Mouse (Mus musculus): ENCODE measurements around the gene Tnfaip2. TPM values are rescaled to one million over a fixed set of nuclear protein-coding genes. Genes with fewer than 3 reads are reported as not detected.

Gene Tnfaip2
- polyA plus RNA-seq, 1 experiment from 2014 or later, result 0.79 TPM

- H3K27me3 ChIP-seq (ENCODE audit: control insufficient read depth, insufficient read depth, low read length), result peaks cover 45% of the 10 kb centered on the region
- 69% methylated on average over 4 of the region's 5 CpGs for WGBS
- no peaks in the 10 kb centered on the region for H3K9me3 ChIP-seq (ENCODE audit: control insufficient read depth, low read length)
- DNase-seq (ENCODE audit: low spot score) (no peak), ATAC-seq (ENCODE audit: low FRiP score) (no peak)
- no peaks in the 10 kb centered on the region for H3K36me3 ChIP-seq (replicated peaks; ENCODE audit: control insufficient read depth, insufficient read depth)
- peaks cover 31% of the 10 kb centered on the region; the same call in 1 of the 2 replicates for H3K4me1 ChIP-seq (replicated peaks; ENCODE audit: control insufficient read depth, insufficient read depth, low read length)
- H3K4me3 ChIP-seq (replicated peaks; ENCODE audit: low read length), result no peak overlapping the region
- H3K4me2 ChIP-seq (replicated peaks), result no peak overlapping the region
- H3K9ac ChIP-seq, result no peak overlapping the region
- no peak overlapping the region for H3K27ac ChIP-seq
Measured at GRCm38 (mm10) chr12:111432751-111433331, 9.4 kb upstream of the Tnfaip2 start.

DNA sequence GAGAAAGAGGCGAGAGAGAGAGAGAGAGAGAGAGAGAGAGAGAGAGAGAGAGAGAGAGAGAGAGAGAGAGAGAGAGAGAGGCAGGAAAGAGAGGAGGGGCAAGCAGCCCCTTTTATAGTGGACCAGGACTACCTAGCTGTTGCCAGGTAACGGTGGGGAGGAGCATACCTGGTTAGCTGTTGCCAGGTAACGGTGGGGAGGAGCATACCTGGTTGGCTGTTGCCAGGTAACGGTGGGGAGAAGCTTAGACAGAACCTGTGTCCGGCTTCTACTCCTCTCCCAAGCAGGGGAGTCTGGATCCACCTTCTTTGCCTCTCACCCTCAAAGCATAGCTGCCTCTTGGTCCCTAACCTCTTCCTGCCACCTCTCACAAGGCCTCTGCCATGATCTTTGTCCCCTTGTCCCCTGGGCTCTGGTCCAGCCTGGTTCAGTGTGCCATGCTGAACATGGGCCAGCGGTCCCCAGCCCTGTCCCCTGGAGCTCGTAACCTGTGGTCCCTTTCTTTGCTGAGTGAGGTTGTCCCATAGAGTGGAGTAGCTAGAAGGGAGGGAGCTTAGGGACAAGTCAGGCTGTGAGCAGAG, 8.0 kb upstream of the Tnfaip2 start:
- peaks cover 21% of the 10 kb centered on the region; the same call in 1 of the 2 replicates for H3K4me1 ChIP-seq (replicated peaks; ENCODE audit: control insufficient read depth, insufficient read depth, low read length)
- H3K4me3 ChIP-seq (replicated peaks; ENCODE audit: low read length), result no peak overlapping the region
- H3K27me3 ChIP-seq (ENCODE audit: control insufficient read depth, insufficient read depth, low read length), result peaks cover 32% of the 10 kb centered on the region
- no peaks in the 10 kb centered on the region for H3K36me3 ChIP-seq (replicated peaks; ENCODE audit: control insufficient read depth, insufficient read depth)
- WGBS, result 24% methylated on average over 6 of the region's 7 CpGs
- no peaks in the 10 kb centered on the region for H3K9me3 ChIP-seq (ENCODE audit: control insufficient read depth, low read length)
- H3K27ac ChIP-seq, result peak overlapping the region; percentile 67; the same call in 1 of the 2 replicates
- peak; percentile 55 for DNase-seq (ENCODE audit: low spot score)
- 0 out of 2 replicates have a peak overlapping the region, but pooled peaks have one; percentile 21 for H3K4me2 ChIP-seq (replicated peaks)
- peak; percentile 80 for ATAC-seq (ENCODE audit: low FRiP score)
- no peak overlapping the region for H3K9ac ChIP-seq

- Histone ChIP-seq H3K27ac (peak overlapping the region; percentile 67; the same call in 1 of the 2 replicates), H3K36me3 (replicated peaks; ENCODE audit: control insufficient read depth, insufficient read depth) (no peaks in the 10 kb centered on the region), H3K4me1 (replicated peaks; ENCODE audit: control insufficient read depth, insufficient read depth, low read length) (peaks cover 15% of the 10 kb centered on the region; the same call in 1 of the 2 replicates), H3K4me2 (replicated peaks) (no peak overlapping the region), H3K9me3 (ENCODE audit: control insufficient read depth, low read length) (no peaks in the 10 kb centered on the region), H3K4me3 (replicated peaks; ENCODE audit: low read length) (no peak overlapping the region), H3K27me3 (ENCODE audit: control insufficient read depth, insufficient read depth, low read length) (peaks cover 29% of the 10 kb centered on the region), H3K9ac (no peak overlapping the region)
- no peak for ATAC-seq (ENCODE audit: low FRiP score)
- DNase-seq (ENCODE audit: low spot score), result no peak
- WGBS, result 43% methylated on average over 8 of the region's 8 CpGs
Measured at GRCm38 (mm10) chr12:111434745-111435327, 7.4 kb upstream of the Tnfaip2 start.

DNA sequence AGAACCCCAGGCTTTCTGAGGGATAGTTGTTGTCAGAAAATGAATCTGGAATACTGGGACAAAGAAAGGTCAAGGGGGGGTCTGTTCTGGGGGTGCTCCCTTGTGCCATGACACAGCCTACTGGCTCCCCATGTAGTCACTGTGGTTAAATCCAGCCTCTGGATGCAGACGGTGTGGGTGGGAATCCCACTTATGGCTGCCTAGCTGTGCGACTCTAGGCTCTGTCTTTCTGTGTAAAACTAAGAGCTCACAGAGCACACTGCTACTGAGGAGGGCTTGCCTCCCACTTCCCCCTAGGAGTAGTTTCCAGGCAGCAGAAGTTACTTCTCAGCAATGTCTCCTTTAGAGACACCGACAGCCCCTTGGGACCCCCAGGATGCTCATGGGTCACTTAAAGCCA, 6.1 kb upstream of the Tnfaip2 start:
- Histone ChIP-seq H3K9me3 (ENCODE audit: control insufficient read depth, low read length) (no peaks in the 10 kb centered on the region), H3K9ac (no peak overlapping the region), H3K4me2 (replicated peaks) (no peak overlapping the region), H3K4me3 (replicated peaks; ENCODE audit: low read length) (no peak overlapping the region), H3K27me3 (ENCODE audit: control insufficient read depth, insufficient read depth, low read length) (peaks cover 16% of the 10 kb centered on the region), H3K36me3 (replicated peaks; ENCODE audit: control insufficient read depth, insufficient read depth) (no peaks in the 10 kb centered on the region), H3K4me1 (replicated peaks; ENCODE audit: control insufficient read depth, insufficient read depth, low read length) (peaks cover 12% of the 10 kb centered on the region; the same call in 1 of the 2 replicates), H3K27ac (no peak overlapping the region)
- 89% methylated on average over 3 of the region's 3 CpGs for WGBS
- no peak for ATAC-seq (ENCODE audit: low FRiP score)
- no peak for DNase-seq (ENCODE audit: low spot score)

DNA sequence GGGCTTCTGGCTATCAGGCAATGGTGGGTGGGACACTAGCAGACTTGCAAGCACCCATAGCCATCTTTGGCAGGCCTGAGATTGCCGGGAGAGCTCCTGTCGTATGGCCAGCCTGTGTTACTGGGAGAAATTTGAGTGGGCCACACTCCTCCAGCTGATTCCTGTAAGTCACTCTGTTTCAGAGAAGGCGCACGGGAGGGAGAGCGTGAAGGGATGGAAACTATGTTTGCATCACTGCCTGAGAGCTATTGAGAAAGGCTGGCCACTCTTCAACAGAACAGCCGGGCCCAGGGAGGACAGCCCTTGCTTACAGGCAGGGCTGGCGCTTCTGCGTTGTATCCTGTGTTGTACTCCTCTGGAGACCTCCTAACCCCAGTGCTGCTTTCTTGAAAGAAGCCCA, 5.6 kb upstream of the Tnfaip2 start:
- H3K9me3 ChIP-seq (ENCODE audit: control insufficient read depth, low read length), result no peaks in the 10 kb centered on the region
- no peak overlapping the region for H3K27ac ChIP-seq
- ATAC-seq (ENCODE audit: low FRiP score) (no peak), DNase-seq (ENCODE audit: low spot score) (no peak)
- 75% methylated on average over 8 of the region's 8 CpGs for WGBS
- no peak overlapping the region for H3K4me3 ChIP-seq (replicated peaks; ENCODE audit: low read length)
- no peaks in the 10 kb centered on the region for H3K36me3 ChIP-seq (replicated peaks; ENCODE audit: control insufficient read depth, insufficient read depth)
- H3K9ac ChIP-seq, result no peak overlapping the region
- H3K4me2 ChIP-seq (replicated peaks), result no peak overlapping the region
- peaks cover 15% of the 10 kb centered on the region for H3K27me3 ChIP-seq (ENCODE audit: control insufficient read depth, insufficient read depth, low read length)
- H3K4me1 ChIP-seq (replicated peaks; ENCODE audit: control insufficient read depth, insufficient read depth, low read length), result peaks cover 12% of the 10 kb centered on the region; the same call in 1 of the 2 replicates

DNA sequence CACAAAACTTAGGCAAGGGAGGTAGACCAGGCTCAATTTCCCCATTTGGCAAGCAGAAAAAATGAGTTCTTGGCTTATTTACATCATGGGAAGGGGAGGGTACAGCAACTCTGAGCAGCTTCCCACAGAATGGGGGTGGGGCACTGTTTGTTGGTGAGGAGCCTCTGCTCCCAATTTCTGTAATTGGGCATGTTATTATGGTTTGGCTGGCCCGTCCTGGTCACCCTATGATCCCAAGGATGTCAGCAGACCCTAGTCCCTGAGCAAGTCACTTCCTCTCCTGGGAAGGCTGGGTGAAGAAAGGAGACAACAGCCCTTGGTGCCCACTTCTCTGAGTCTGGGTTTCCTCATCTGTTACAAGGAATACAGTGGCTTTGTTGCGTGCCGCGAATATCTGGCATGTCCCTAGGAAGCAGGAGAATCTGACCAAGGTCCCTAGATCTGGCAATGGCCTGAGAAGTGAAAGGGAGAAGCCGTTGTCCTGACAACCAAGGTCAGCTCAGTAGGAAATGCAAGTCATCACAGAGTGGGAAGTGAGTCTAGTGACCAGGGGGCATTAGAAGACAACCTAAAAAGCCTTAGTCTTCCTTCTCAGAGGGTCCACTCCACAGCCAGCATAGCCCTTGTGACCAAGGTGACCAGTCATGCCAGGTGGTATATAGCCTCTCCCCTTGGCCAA, 4.9 kb upstream of the Tnfaip2 start:
- ATAC-seq (ENCODE audit: low FRiP score) (no peak), DNase-seq (ENCODE audit: low spot score) (no peak)
- H3K4me2 ChIP-seq (replicated peaks), result no peak overlapping the region
- H3K9me3 ChIP-seq (ENCODE audit: control insufficient read depth, low read length), result no peaks in the 10 kb centered on the region
- H3K27me3 ChIP-seq (ENCODE audit: control insufficient read depth, insufficient read depth, low read length), result peaks cover 20% of the 10 kb centered on the region
- H3K27ac ChIP-seq, result no peak overlapping the region
- peaks cover 12% of the 10 kb centered on the region; the same call in 1 of the 2 replicates for H3K4me1 ChIP-seq (replicated peaks; ENCODE audit: control insufficient read depth, insufficient read depth, low read length)
- H3K9ac ChIP-seq, result no peak overlapping the region
- H3K4me3 ChIP-seq (replicated peaks; ENCODE audit: low read length), result no peak overlapping the region
- H3K36me3 ChIP-seq (replicated peaks; ENCODE audit: control insufficient read depth, insufficient read depth), result no peaks in the 10 kb centered on the region
- 80% methylated on average over 5 of the region's 5 CpGs for WGBS

GRCm38 (mm10) chr12:111438850-111439249, 3.4 kb upstream of the Tnfaip2 start:
- WGBS, result 87% methylated on average over 6 of the region's 6 CpGs
- Histone ChIP-seq H3K4me1 (replicated peaks; ENCODE audit: control insufficient read depth, insufficient read depth, low read length) (peaks cover 12% of the 10 kb centered on the region), H3K27ac (no peak overlapping the region), H3K9me3 (ENCODE audit: control insufficient read depth, low read length) (no peaks in the 10 kb centered on the region), H3K36me3 (replicated peaks; ENCODE audit: control insufficient read depth, insufficient read depth) (no peaks in the 10 kb centered on the region), H3K9ac (no peak overlapping the region), H3K4me2 (replicated peaks) (no peak overlapping the region), H3K4me3 (replicated peaks; ENCODE audit: low read length) (no peak overlapping the region), H3K27me3 (ENCODE audit: control insufficient read depth, insufficient read depth, low read length) (peaks cover 28% of the 10 kb centered on the region)
- no peak for DNase-seq (ENCODE audit: low spot score)
- ATAC-seq (ENCODE audit: low FRiP score), result no peak

DNA sequence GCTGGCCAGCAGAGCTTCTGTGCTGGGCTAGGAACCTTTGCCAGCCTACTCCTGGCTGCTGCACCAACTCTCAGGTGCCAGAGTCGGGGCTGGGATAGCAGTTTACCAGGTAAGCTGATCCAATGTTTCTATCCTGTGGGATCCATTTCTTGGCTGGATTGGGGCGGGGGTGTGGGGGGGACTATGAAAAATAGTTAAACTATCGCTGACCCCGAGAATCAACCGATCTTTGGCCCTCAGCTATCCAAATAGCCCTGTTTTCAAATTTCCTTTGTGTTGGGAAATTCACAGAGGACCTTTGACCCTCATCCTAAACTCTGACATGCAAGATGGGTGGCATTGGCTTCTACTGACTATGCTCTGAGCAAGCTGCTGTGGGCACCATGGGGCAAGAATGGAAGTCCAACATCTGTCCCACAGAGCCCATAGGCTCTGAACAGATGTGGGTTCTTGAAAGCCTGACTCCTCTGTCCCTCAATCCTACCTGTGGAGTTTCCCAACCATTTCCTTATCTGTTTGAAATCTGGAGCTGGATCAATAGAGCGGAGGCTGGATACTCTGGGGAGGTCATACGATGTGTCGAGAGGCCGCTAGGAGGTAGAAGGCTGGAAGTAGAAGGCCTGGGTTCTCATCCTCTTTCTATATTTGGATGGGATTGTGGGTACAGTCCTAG, 1.4 kb upstream of the Tnfaip2 start:
- DNase-seq (ENCODE audit: low spot score) (no peak), ATAC-seq (ENCODE audit: low FRiP score) (no peak)
- no peak overlapping the region for H3K4me3 ChIP-seq (replicated peaks; ENCODE audit: low read length)
- no peak overlapping the region for H3K9ac ChIP-seq
- peaks cover 3% of the 10 kb centered on the region for H3K4me1 ChIP-seq (replicated peaks; ENCODE audit: control insufficient read depth, insufficient read depth, low read length)
- no peak overlapping the region for H3K27ac ChIP-seq
- WGBS, result 94% methylated on average over 9 of the region's 9 CpGs
- no peaks in the 10 kb centered on the region for H3K9me3 ChIP-seq (ENCODE audit: control insufficient read depth, low read length)
- H3K4me2 ChIP-seq (replicated peaks), result no peak overlapping the region
- H3K27me3 ChIP-seq (ENCODE audit: control insufficient read depth, insufficient read depth, low read length), result peaks cover 45% of the 10 kb centered on the region
- H3K36me3 ChIP-seq (replicated peaks; ENCODE audit: control insufficient read depth, insufficient read depth), result no peaks in the 10 kb centered on the region

DNA sequence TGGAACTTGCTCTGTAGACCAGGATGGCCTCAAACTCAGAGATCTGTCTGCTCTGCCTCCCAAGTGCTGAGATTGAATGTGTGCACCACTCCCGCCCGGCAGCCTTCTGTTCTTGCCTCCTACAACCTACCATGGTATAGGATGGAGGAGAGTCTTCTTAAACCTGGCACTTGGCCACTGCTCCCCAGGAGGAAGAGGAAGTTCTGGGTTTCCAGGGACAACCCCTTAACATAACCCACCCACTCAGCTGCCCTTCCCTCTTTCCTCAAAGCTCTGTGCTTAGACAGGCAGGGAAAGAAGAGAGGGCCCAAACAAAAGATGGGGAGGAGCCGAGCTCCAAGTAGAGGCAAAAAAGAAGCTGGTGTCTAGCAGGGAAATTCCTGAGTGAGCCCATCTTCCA, 746 bp upstream of the Tnfaip2 start:
- no peak overlapping the region for H3K9ac ChIP-seq
- peaks cover 52% of the 10 kb centered on the region for H3K27me3 ChIP-seq (ENCODE audit: control insufficient read depth, insufficient read depth, low read length)
- H3K4me2 ChIP-seq (replicated peaks), result no peak overlapping the region
- H3K27ac ChIP-seq, result no peak overlapping the region
- H3K9me3 ChIP-seq (ENCODE audit: control insufficient read depth, low read length), result no peaks in the 10 kb centered on the region
- no peaks in the 10 kb centered on the region for H3K36me3 ChIP-seq (replicated peaks; ENCODE audit: control insufficient read depth, insufficient read depth)
- H3K4me1 ChIP-seq (replicated peaks; ENCODE audit: control insufficient read depth, insufficient read depth, low read length), result peaks cover 5% of the 10 kb centered on the region
- 44% methylated on average over 3 of the region's 3 CpGs for WGBS
- no peak overlapping the region for H3K4me3 ChIP-seq (replicated peaks; ENCODE audit: low read length)
- no peak for DNase-seq (ENCODE audit: low spot score)
- no peak for ATAC-seq (ENCODE audit: low FRiP score)

Measured in hindbrain, embryonic 14.5 days (tissue).